Mouse (Mus musculus): ENCODE data around the gene Myo9a. TPM values are rescaled to one million over a fixed set of nuclear protein-coding genes. Genes with fewer than 3 reads are reported as not detected.
"Not testable (repeated sequence)": the region's sequence is repeated elsewhere in the genome, so short reads cannot be mapped to it uniquely, and the experiment has no call there.

Gene Myo9a
- polyA plus RNA-seq, 1 experiment from 2014 or later = 28.1 TPM

DNA sequence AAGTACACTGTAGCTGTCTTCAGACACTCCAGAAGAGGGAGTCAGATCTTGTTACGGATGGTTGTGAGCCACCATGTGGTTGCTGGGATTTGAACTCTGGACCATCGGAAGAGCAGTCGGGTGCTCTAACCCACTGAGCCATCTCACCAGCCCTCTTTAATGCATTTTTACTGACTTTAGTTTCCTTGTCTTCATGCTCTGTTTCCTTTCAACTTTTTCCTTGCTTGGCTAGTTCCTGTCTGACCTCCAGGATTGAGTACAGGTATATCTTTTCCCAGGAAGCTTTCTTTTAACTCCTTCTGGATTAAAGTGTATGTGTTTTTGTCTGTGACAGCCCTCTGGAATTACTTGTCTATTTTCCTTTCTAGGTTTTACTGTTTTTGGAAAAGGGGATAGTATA, 6.3 kb downstream of the Myo9a start:
- not testable (repeated sequence) for H3K4me3 ChIP-seq; ATAC-seq (replicated peaks); H3K9me3 ChIP-seq; H3K36me3 ChIP-seq (replicated peaks); H3K27me3 ChIP-seq (replicated peaks); H3K27ac ChIP-seq; H3K4me1 ChIP-seq; H3K4me2 ChIP-seq; H3K9ac ChIP-seq
- 90% methylated on average over 3 of the region's 3 CpGs for WGBS

GRCm38 (mm10) chr9:59760515-59760914, 9.8 kb downstream of the Myo9a start:
- no peaks in the 10 kb centered on the region for H3K9me3 ChIP-seq
- 89% methylated on average over 3 of the region's 3 CpGs for WGBS
- H3K4me1 ChIP-seq = no peaks in the 10 kb centered on the region

GRCm38 (mm10) chr9:59766966-59767461, 16.3 kb downstream of the Myo9a start:
- not testable (repeated sequence) for ATAC-seq (replicated peaks)

More at GRCm38 (mm10) chr9:59760515-59760914, 9.8 kb downstream of the Myo9a start:
- Histone ChIP-seq H3K36me3 (replicated peaks) (no peaks in the 10 kb centered on the region), H3K4me2 (no peak overlapping the region), H3K9ac (no peak overlapping the region), H3K4me3 (no peak overlapping the region), H3K27me3 (replicated peaks) (no peaks in the 10 kb centered on the region), H3K27ac (no peak overlapping the region)
- ATAC-seq (replicated peaks) = no peak

DNA sequence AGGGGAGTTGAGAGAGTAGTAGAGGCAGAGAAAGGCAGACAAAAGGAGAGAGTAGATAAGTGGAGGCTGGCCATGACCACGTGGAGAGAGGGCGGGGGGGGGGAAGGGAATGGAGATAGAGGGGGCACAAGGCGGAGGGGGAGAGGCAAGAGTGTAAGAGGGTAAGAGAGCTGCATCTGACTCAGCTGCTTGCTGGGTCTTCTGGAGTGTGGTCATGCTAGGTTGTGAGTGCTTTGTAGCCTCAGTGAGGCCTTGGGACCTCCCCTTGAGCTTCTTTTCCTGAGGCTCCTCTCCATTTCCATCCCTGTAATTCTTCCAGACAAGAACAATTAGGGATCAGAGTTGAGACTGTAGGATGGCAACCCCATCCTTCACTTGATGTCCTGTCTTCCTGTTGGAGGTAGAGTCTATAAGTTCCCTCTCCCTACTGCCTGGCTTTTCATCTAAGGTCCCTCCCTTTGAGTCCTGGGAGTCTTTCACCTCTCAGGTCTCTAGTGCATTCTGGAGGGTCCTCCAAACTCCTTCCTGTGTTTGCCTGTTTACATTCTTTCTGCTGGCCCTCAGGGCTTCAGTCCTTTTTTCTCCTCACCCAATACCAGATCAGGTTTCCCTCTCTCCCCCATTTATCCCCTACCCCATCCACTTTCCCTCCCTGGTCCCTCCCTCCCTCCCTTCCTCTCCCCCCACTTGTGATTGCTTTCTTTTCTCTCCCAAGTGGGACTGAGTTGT, 55.5 kb downstream of the Myo9a start:
- peaks cover 12% of the 10 kb centered on the region; the same call in 1 of the 2 replicates for H3K36me3 ChIP-seq (replicated peaks)
- ATAC-seq (replicated peaks); H3K27me3 ChIP-seq (replicated peaks); H3K9me3 ChIP-seq; H3K9ac ChIP-seq; H3K4me2 ChIP-seq; H3K4me1 ChIP-seq; H3K4me3 ChIP-seq; H3K27ac ChIP-seq: not testable (repeated sequence)
- 75% methylated on average over 3 of the region's 3 CpGs for WGBS

More at GRCm38 (mm10) chr9:59766966-59767461, 16.3 kb downstream of the Myo9a start:
- H3K9ac ChIP-seq; H3K27me3 ChIP-seq (replicated peaks); H3K4me3 ChIP-seq; H3K27ac ChIP-seq; H3K4me2 ChIP-seq; H3K9me3 ChIP-seq; H3K36me3 ChIP-seq (replicated peaks); H3K4me1 ChIP-seq: not testable (repeated sequence)
- 94% methylated on average over 12 of the region's 13 CpGs for WGBS

DNA sequence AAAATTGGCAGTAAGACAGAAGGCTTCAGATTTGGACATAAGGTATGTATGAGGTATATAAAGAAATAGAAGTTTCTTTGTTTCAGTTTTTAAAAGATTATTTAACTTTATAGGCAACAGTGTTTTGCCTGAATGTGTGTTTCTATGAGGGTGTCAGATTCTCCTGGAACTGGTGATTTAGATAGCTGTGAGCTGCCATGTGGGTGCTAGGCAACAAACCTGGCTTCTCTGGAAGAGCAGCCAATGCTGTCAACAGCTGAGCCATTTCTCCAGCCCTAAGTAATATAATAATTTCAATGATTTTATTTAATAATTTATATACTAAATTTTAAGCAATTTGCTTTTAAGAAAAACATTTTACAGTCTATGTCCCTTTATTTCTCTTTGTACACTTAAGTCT, 133.9 kb downstream of the Myo9a start:
- Histone ChIP-seq H3K4me1 (no peaks in the 10 kb centered on the region), H3K36me3 (replicated peaks) (0 out of 2 replicates have a peak, but pooled peaks cover 7% of the 10 kb centered on the region), H3K9me3 (no peaks in the 10 kb centered on the region), H3K27ac (no peak overlapping the region), H3K4me3 (no peak overlapping the region), H3K9ac (no peak overlapping the region), H3K4me2 (no peak overlapping the region), H3K27me3 (replicated peaks) (no peaks in the 10 kb centered on the region)
- no peak for ATAC-seq (replicated peaks)

GRCm38 (mm10) chr9:59903382-59903781, 152.7 kb downstream of the Myo9a start:
- WGBS = 95% methylated on average over 1 of the region's 1 CpGs
- ATAC-seq (replicated peaks) = no peak
- H3K27me3 ChIP-seq (replicated peaks) = no peaks in the 10 kb centered on the region

DNA sequence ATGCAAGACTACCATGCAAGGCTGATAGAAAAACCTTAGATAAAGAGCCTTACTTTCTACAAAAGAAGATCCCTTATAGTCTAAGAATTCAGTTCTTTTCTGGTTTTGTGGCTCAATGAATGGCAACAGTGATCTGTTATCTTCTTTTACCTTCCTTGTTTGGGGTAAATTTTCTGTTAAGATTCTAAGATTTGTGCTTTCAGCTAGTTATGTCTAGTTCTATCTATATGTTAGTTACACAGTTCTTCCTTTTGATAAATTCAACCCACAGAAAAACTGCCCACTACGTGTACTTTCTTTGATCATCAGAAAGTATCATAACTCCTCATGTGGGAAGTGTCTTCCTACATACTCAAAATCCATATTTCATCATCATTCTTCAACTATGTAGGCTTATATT, 164.1 kb downstream of the Myo9a start:
- ATAC-seq (replicated peaks) = no peak
- Histone ChIP-seq H3K9me3 (no peaks in the 10 kb centered on the region), H3K9ac (no peak overlapping the region), H3K4me2 (no peak overlapping the region), H3K4me1 (no peaks in the 10 kb centered on the region), H3K27ac (no peak overlapping the region), H3K4me3 (no peak overlapping the region), H3K27me3 (replicated peaks) (no peaks in the 10 kb centered on the region), H3K36me3 (replicated peaks) (peaks cover 15% of the 10 kb centered on the region)
- WGBS = 92% methylated on average over 1 of the region's 1 CpGs

More at GRCm38 (mm10) chr9:59903382-59903781, 152.7 kb downstream of the Myo9a start:
- H3K4me2 ChIP-seq = no peak overlapping the region
- H3K4me1 ChIP-seq = no peaks in the 10 kb centered on the region
- no peak overlapping the region for H3K4me3 ChIP-seq
- no peak overlapping the region for H3K27ac ChIP-seq
- no peaks in the 10 kb centered on the region for H3K9me3 ChIP-seq
- H3K9ac ChIP-seq = no peak overlapping the region
- H3K36me3 ChIP-seq (replicated peaks) = 0 out of 2 replicates have a peak, but pooled peaks cover 14% of the 10 kb centered on the region

- H3K9ac ChIP-seq = no peak overlapping the region
- no peak overlapping the region for H3K4me3 ChIP-seq
- no peaks in the 10 kb centered on the region for H3K27me3 ChIP-seq (replicated peaks)
- no peak for ATAC-seq (replicated peaks)
- H3K36me3 ChIP-seq (replicated peaks) = peaks cover 8% of the 10 kb centered on the region; the same call in 1 of the 2 replicates
- no peak overlapping the region for H3K27ac ChIP-seq
- 85% methylated on average over 3 of the region's 3 CpGs for whole genome bisulfite sequencing
- H3K4me2 ChIP-seq = no peak overlapping the region
- H3K4me1 ChIP-seq = no peaks in the 10 kb centered on the region
- H3K9me3 ChIP-seq = no peaks in the 10 kb centered on the region
Measured at GRCm38 (mm10) chr9:59930248-59930647, 179.6 kb downstream of the Myo9a start.

GRCm38 (mm10) chr9:59935866-59936265, 185.2 kb downstream of the Myo9a start:
- not testable (repeated sequence) for H3K4me2 ChIP-seq; ATAC-seq (replicated peaks); H3K27ac ChIP-seq; H3K9me3 ChIP-seq; H3K4me1 ChIP-seq; H3K9ac ChIP-seq; H3K27me3 ChIP-seq (replicated peaks); H3K36me3 ChIP-seq (replicated peaks); H3K4me3 ChIP-seq
- WGBS = 84% methylated on average over 8 of the region's 8 CpGs

DNA sequence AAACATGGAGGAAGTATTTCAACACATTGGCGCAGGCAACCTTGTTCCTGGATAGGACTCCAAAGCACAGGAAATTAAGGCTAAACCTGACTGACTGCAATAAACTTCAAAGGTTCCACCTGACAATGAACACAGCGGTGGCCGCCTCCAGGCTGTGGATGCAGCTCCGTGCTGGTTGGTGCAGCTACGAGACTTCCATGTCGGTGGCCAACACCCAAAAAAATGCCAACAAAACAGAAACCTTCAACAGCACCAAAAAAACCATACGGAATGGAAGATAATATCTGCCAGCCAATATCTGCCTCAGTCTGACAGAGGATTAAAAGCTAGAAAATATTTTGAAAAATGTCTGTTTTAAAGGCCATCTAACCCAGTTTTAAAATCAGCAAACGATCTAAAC, 187.8 kb downstream of the Myo9a start:
- Histone ChIP-seq H3K9ac (no peak overlapping the region), H3K9me3 (no peaks in the 10 kb centered on the region), H3K4me1 (no peaks in the 10 kb centered on the region), H3K4me3 (no peak overlapping the region), H3K4me2 (no peak overlapping the region), H3K36me3 (replicated peaks) (no peaks in the 10 kb centered on the region), H3K27me3 (replicated peaks) (no peaks in the 10 kb centered on the region), H3K27ac (no peak overlapping the region)
- no peak for ATAC-seq (replicated peaks)
- 81% methylated on average over 8 of the region's 8 CpGs for WGBS

GRCm38 (mm10) chr9:59939691-59940090, 189.0 kb downstream of the Myo9a start:
- Histone ChIP-seq H3K27me3 (replicated peaks) (no peaks in the 10 kb centered on the region), H3K36me3 (replicated peaks) (no peaks in the 10 kb centered on the region), H3K4me2 (no peak overlapping the region), H3K9me3 (no peaks in the 10 kb centered on the region), H3K9ac (no peak overlapping the region), H3K27ac (no peak overlapping the region), H3K4me3 (no peak overlapping the region), H3K4me1 (no peaks in the 10 kb centered on the region)
- WGBS = 85% methylated on average over 2 of the region's 2 CpGs
- ATAC-seq (replicated peaks) = no peak

GRCm38 (mm10) chr9:59940913-59941884, 190.5 kb downstream of the Myo9a start:
- no peaks in the 10 kb centered on the region for H3K9me3 ChIP-seq
- no peaks in the 10 kb centered on the region for H3K27me3 ChIP-seq (replicated peaks)
- H3K36me3 ChIP-seq (replicated peaks) = no peaks in the 10 kb centered on the region
- no peaks in the 10 kb centered on the region for H3K4me1 ChIP-seq
- no peak overlapping the region for H3K4me3 ChIP-seq
- WGBS = 81% methylated on average over 12 of the region's 12 CpGs
- no peak for ATAC-seq (replicated peaks)
- no peak overlapping the region for H3K9ac ChIP-seq
- H3K27ac ChIP-seq = no peak overlapping the region
- no peak overlapping the region for H3K4me2 ChIP-seq
